Mouse (Mus musculus): ENCODE measurements at regions not wholly inside any gene's neighbourhood (a gene's known extent, or its start where the extent isn't known, plus 50 kb on each side); places are given as distances from the start of the nearest gene placed in this dataset.

GRCm38 (mm10) chr14:120120261-120120660 is 78.0 kb upstream of the Oxgr1 start:
- WGBS = 96% methylated on average over 5 of the region's 5 CpGs
- H3K27me3 ChIP-seq (ENCODE audit: control insufficient read depth, insufficient read depth, low read length) = no peaks in the 10 kb centered on the region
- no peak overlapping the region for H3K27ac ChIP-seq (ENCODE audit: control insufficient read depth, insufficient read depth, low read length)
- H3K4me3 ChIP-seq (ENCODE audit: control insufficient read depth, insufficient read depth, low read length) = no peak overlapping the region
- H3K36me3 ChIP-seq (ENCODE audit: control insufficient read depth, insufficient read depth, low read length) = no peaks in the 10 kb centered on the region
- H3K4me1 ChIP-seq (replicated peaks; ENCODE audit: control insufficient read depth, insufficient read depth, low read length) = no peaks in the 10 kb centered on the region
- DNase-seq = no peak
- TF ChIP-seq CTCF (IDR thresholded peaks at IDR 0.05; ENCODE audit: borderline replicate concordance, control insufficient read depth, extremely low read depth, insufficient read depth, low read length, poor library complexity) (no peak), POLR2A (IDR thresholded peaks at IDR 0.05; ENCODE audit: control insufficient read depth, extremely low read depth, insufficient read depth, low read length, poor library complexity) (no peak)

- no peak overlapping the region for H3K4me3 ChIP-seq (ENCODE audit: control insufficient read depth, insufficient read depth, low read length)
- TF ChIP-seq POLR2A (IDR thresholded peaks at IDR 0.05; ENCODE audit: control insufficient read depth, extremely low read depth, insufficient read depth, low read length, poor library complexity) (no peak), CTCF (IDR thresholded peaks at IDR 0.05; ENCODE audit: borderline replicate concordance, control insufficient read depth, extremely low read depth, insufficient read depth, low read length, poor library complexity) (no peak)
- DNase-seq = no peak
- 90% methylated on average over 5 of the region's 5 CpGs for WGBS
- H3K27me3 ChIP-seq (ENCODE audit: control insufficient read depth, insufficient read depth, low read length) = no peaks in the 10 kb centered on the region
- no peaks in the 10 kb centered on the region for H3K4me1 ChIP-seq (replicated peaks; ENCODE audit: control insufficient read depth, insufficient read depth, low read length)
- no peak overlapping the region for H3K27ac ChIP-seq (ENCODE audit: control insufficient read depth, insufficient read depth, low read length)
- H3K36me3 ChIP-seq (ENCODE audit: control insufficient read depth, insufficient read depth, low read length) = no peaks in the 10 kb centered on the region
Observed at GRCm38 (mm10) chr14:120125315-120125714, 83.1 kb upstream of the Oxgr1 start.

GRCm38 (mm10) chr14:120127481-120127880 is 85.2 kb upstream of the Oxgr1 start:
- Histone ChIP-seq H3K4me1 (replicated peaks; ENCODE audit: control insufficient read depth, insufficient read depth, low read length) (no peaks in the 10 kb centered on the region), H3K27ac (ENCODE audit: control insufficient read depth, insufficient read depth, low read length) (no peak overlapping the region), H3K27me3 (ENCODE audit: control insufficient read depth, insufficient read depth, low read length) (no peaks in the 10 kb centered on the region), H3K36me3 (ENCODE audit: control insufficient read depth, insufficient read depth, low read length) (no peaks in the 10 kb centered on the region), H3K4me3 (ENCODE audit: control insufficient read depth, insufficient read depth, low read length) (no peak overlapping the region)
- WGBS = 60% methylated on average over 5 of the region's 5 CpGs
- DNase-seq = no peak
- TF ChIP-seq POLR2A (IDR thresholded peaks at IDR 0.05; ENCODE audit: control insufficient read depth, extremely low read depth, insufficient read depth, low read length, poor library complexity) = no peak

GRCm38 (mm10) chr14:120134346-120135008 is 92.2 kb upstream of the Oxgr1 start:
- TF ChIP-seq CTCF (IDR thresholded peaks at IDR 0.05; ENCODE audit: borderline replicate concordance, control insufficient read depth, extremely low read depth, insufficient read depth, low read length, poor library complexity) (no peak), POLR2A (IDR thresholded peaks at IDR 0.05; ENCODE audit: control insufficient read depth, extremely low read depth, insufficient read depth, low read length, poor library complexity) (no peak)
- H3K4me3 ChIP-seq (ENCODE audit: control insufficient read depth, insufficient read depth, low read length) = no peak overlapping the region
- no peak overlapping the region for H3K27ac ChIP-seq (ENCODE audit: control insufficient read depth, insufficient read depth, low read length)

GRCm38 (mm10) chr14:120135198-120135597 is 93.0 kb upstream of the Oxgr1 start:
- Histone ChIP-seq H3K4me3 (ENCODE audit: control insufficient read depth, insufficient read depth, low read length) (no peak overlapping the region), H3K27me3 (ENCODE audit: control insufficient read depth, insufficient read depth, low read length) (no peaks in the 10 kb centered on the region), H3K36me3 (ENCODE audit: control insufficient read depth, insufficient read depth, low read length) (no peaks in the 10 kb centered on the region), H3K4me1 (replicated peaks; ENCODE audit: control insufficient read depth, insufficient read depth, low read length) (no peaks in the 10 kb centered on the region), H3K27ac (ENCODE audit: control insufficient read depth, insufficient read depth, low read length) (no peak overlapping the region)
- 81% methylated on average over 5 of the region's 5 CpGs for WGBS
- TF ChIP-seq CTCF (IDR thresholded peaks at IDR 0.05; ENCODE audit: borderline replicate concordance, control insufficient read depth, extremely low read depth, insufficient read depth, low read length, poor library complexity) (no peak), POLR2A (IDR thresholded peaks at IDR 0.05; ENCODE audit: control insufficient read depth, extremely low read depth, insufficient read depth, low read length, poor library complexity) (no peak)
- no peak for DNase-seq

More at GRCm38 (mm10) chr14:120134346-120135008, 92.2 kb upstream of the Oxgr1 start:
- no peaks in the 10 kb centered on the region for H3K4me1 ChIP-seq (replicated peaks; ENCODE audit: control insufficient read depth, insufficient read depth, low read length)
- no peak for DNase-seq
- 92% methylated on average over 6 of the region's 6 CpGs for WGBS
- H3K36me3 ChIP-seq (ENCODE audit: control insufficient read depth, insufficient read depth, low read length) = no peaks in the 10 kb centered on the region
- no peaks in the 10 kb centered on the region for H3K27me3 ChIP-seq (ENCODE audit: control insufficient read depth, insufficient read depth, low read length)

- no peak overlapping the region for H3K27ac ChIP-seq (ENCODE audit: control insufficient read depth, insufficient read depth, low read length)
- no peak for DNase-seq
- H3K27me3 ChIP-seq (ENCODE audit: control insufficient read depth, insufficient read depth, low read length) = no peaks in the 10 kb centered on the region
- H3K4me1 ChIP-seq (replicated peaks; ENCODE audit: control insufficient read depth, insufficient read depth, low read length) = no peaks in the 10 kb centered on the region
- TF ChIP-seq POLR2A (IDR thresholded peaks at IDR 0.05; ENCODE audit: control insufficient read depth, extremely low read depth, insufficient read depth, low read length, poor library complexity) (no peak), CTCF (IDR thresholded peaks at IDR 0.05; ENCODE audit: borderline replicate concordance, control insufficient read depth, extremely low read depth, insufficient read depth, low read length, poor library complexity) (no peak)
- 91% methylated on average over 8 of the region's 8 CpGs for WGBS
- H3K36me3 ChIP-seq (ENCODE audit: control insufficient read depth, insufficient read depth, low read length) = no peaks in the 10 kb centered on the region
- H3K4me3 ChIP-seq (ENCODE audit: control insufficient read depth, insufficient read depth, low read length) = no peak overlapping the region
Observed at GRCm38 (mm10) chr14:120136736-120137135, 94.5 kb upstream of the Oxgr1 start.

- no peaks in the 10 kb centered on the region for H3K27me3 ChIP-seq (ENCODE audit: control insufficient read depth, insufficient read depth, low read length)
- no peak overlapping the region for H3K27ac ChIP-seq (ENCODE audit: control insufficient read depth, insufficient read depth, low read length)
- no peaks in the 10 kb centered on the region for H3K4me1 ChIP-seq (replicated peaks; ENCODE audit: control insufficient read depth, insufficient read depth, low read length)
- TF ChIP-seq POLR2A (IDR thresholded peaks at IDR 0.05; ENCODE audit: control insufficient read depth, extremely low read depth, insufficient read depth, low read length, poor library complexity) = no peak
- peak; percentile 98 for TF ChIP-seq CTCF (IDR thresholded peaks at IDR 0.05; ENCODE audit: borderline replicate concordance, control insufficient read depth, extremely low read depth, insufficient read depth, low read length, poor library complexity)
- DNase-seq = peak; percentile 85
- H3K36me3 ChIP-seq (ENCODE audit: control insufficient read depth, insufficient read depth, low read length) = no peaks in the 10 kb centered on the region
- H3K4me3 ChIP-seq (ENCODE audit: control insufficient read depth, insufficient read depth, low read length) = no peak overlapping the region
- WGBS = 2% methylated on average over 21 of the region's 21 CpGs
Observed at GRCm38 (mm10) chr14:120137680-120138136, 95.5 kb upstream of the Oxgr1 start.

Measured in thymus, adult 2 months (tissue).